Mouse (Mus musculus): ENCODE results near the gene Ccr2. TPM values are rescaled to one million over a fixed set of nuclear protein-coding genes. Genes with fewer than 3 reads are reported as not detected.
"Not testable (repeated sequence)": the region's sequence is repeated elsewhere in the genome, so short reads cannot be mapped to it uniquely, and the experiment has no call there.

The Ccr2 gene
- polyA plus RNA-seq, 1 experiment from 2014 or later, result 0.31 TPM

- not testable (repeated sequence) for H3K4me2 ChIP-seq (replicated peaks); H3K4me1 ChIP-seq (replicated peaks; ENCODE audit: control insufficient read depth, insufficient read depth, low read length); H3K27me3 ChIP-seq (ENCODE audit: control insufficient read depth, insufficient read depth, low read length); DNase-seq (ENCODE audit: low spot score); ATAC-seq (ENCODE audit: low FRiP score); H3K27ac ChIP-seq; H3K9ac ChIP-seq; H3K4me3 ChIP-seq (replicated peaks; ENCODE audit: low read length); H3K36me3 ChIP-seq (replicated peaks; ENCODE audit: control insufficient read depth, insufficient read depth); H3K9me3 ChIP-seq (ENCODE audit: control insufficient read depth, low read length)
- 92% methylated on average over 1 of the region's 1 CpGs for WGBS
Measured at GRCm38 (mm10) chr9:124134919-124135318, 33.2 kb downstream of the Ccr2 start.

DNA sequence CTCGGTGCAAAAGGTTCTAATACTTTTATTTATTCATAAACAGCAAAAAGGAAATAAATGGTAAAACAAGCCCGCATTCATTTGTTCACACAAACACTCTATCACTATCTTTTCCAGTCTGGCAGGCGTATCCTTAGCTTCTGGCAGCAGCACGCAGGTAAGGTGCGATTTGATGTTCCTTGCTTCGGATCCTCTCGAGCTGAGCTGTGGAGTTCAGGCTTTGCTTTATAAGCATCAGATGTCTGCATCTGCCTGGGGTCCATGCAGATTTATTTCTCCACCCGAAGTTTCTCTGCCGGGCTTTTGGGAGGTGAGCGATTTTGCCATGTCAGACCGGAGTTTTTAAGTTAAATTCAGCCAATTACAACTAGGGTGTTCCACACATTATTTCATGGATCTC lies 35.9 kb downstream of the Ccr2 start:
- Histone ChIP-seq H3K36me3 (replicated peaks; ENCODE audit: control insufficient read depth, insufficient read depth) (no peaks in the 10 kb centered on the region), H3K9ac (no peak overlapping the region), H3K4me2 (replicated peaks) (no peak overlapping the region), H3K4me1 (replicated peaks; ENCODE audit: control insufficient read depth, insufficient read depth, low read length) (no peaks in the 10 kb centered on the region), H3K27me3 (ENCODE audit: control insufficient read depth, insufficient read depth, low read length) (no peaks in the 10 kb centered on the region), H3K27ac (no peak overlapping the region), H3K4me3 (replicated peaks; ENCODE audit: low read length) (no peak overlapping the region), H3K9me3 (ENCODE audit: control insufficient read depth, low read length) (no peaks in the 10 kb centered on the region)
- ATAC-seq (ENCODE audit: low FRiP score), result no peak
- no peak for DNase-seq (ENCODE audit: low spot score)
- 86% methylated on average over 11 of the region's 11 CpGs for WGBS

GRCm38 (mm10) chr9:124138055-124138775 lies 36.5 kb downstream of the Ccr2 start:
- Histone ChIP-seq H3K27me3 (ENCODE audit: control insufficient read depth, insufficient read depth, low read length) (no peaks in the 10 kb centered on the region), H3K9ac (no peak overlapping the region), H3K27ac (no peak overlapping the region), H3K4me2 (replicated peaks) (no peak overlapping the region), H3K9me3 (ENCODE audit: control insufficient read depth, low read length) (no peaks in the 10 kb centered on the region), H3K4me3 (replicated peaks; ENCODE audit: low read length) (no peak overlapping the region), H3K4me1 (replicated peaks; ENCODE audit: control insufficient read depth, insufficient read depth, low read length) (no peaks in the 10 kb centered on the region), H3K36me3 (replicated peaks; ENCODE audit: control insufficient read depth, insufficient read depth) (no peaks in the 10 kb centered on the region)
- WGBS, result 75% methylated on average over 4 of the region's 4 CpGs
- ATAC-seq (ENCODE audit: low FRiP score), result no peak
- DNase-seq (ENCODE audit: low spot score), result no peak

GRCm38 (mm10) chr9:124143678-124144077 lies 41.9 kb downstream of the Ccr2 start:
- Histone ChIP-seq H3K4me3 (replicated peaks; ENCODE audit: low read length) (no peak overlapping the region), H3K4me2 (replicated peaks) (no peak overlapping the region), H3K27me3 (ENCODE audit: control insufficient read depth, insufficient read depth, low read length) (no peaks in the 10 kb centered on the region), H3K36me3 (replicated peaks; ENCODE audit: control insufficient read depth, insufficient read depth) (no peaks in the 10 kb centered on the region), H3K9ac (no peak overlapping the region), H3K9me3 (ENCODE audit: control insufficient read depth, low read length) (no peaks in the 10 kb centered on the region), H3K27ac (no peak overlapping the region), H3K4me1 (replicated peaks; ENCODE audit: control insufficient read depth, insufficient read depth, low read length) (no peaks in the 10 kb centered on the region)
- ATAC-seq (ENCODE audit: low FRiP score) (no peak), DNase-seq (ENCODE audit: low spot score) (no peak)
- WGBS, result 90% methylated on average over 1 of the region's 1 CpGs

- no peak for ATAC-seq (ENCODE audit: low FRiP score)
- H3K9ac ChIP-seq, result no peak overlapping the region
- no peak for DNase-seq (ENCODE audit: low spot score)
- H3K36me3 ChIP-seq (replicated peaks; ENCODE audit: control insufficient read depth, insufficient read depth), result no peaks in the 10 kb centered on the region
- H3K4me3 ChIP-seq (replicated peaks; ENCODE audit: low read length), result no peak overlapping the region
- H3K27ac ChIP-seq, result no peak overlapping the region
- no peaks in the 10 kb centered on the region for H3K9me3 ChIP-seq (ENCODE audit: control insufficient read depth, low read length)
- H3K4me2 ChIP-seq (replicated peaks), result no peak overlapping the region
- no peaks in the 10 kb centered on the region for H3K27me3 ChIP-seq (ENCODE audit: control insufficient read depth, insufficient read depth, low read length)
- no peaks in the 10 kb centered on the region for H3K4me1 ChIP-seq (replicated peaks; ENCODE audit: control insufficient read depth, insufficient read depth, low read length)
Measured at GRCm38 (mm10) chr9:124146307-124146706, 44.6 kb downstream of the Ccr2 start.

Other genes starting within 250 kb of the Ccr2 start
- 0.05 and 0.09 TPM in 2 replicates for gene Xcr1, start 239.9 kb upstream of the Ccr2 start, polyA plus RNA-seq (2014; fragmentation: Nextera tagmentation; extraction: Ambion mirVana)
- gene Ccr1, start 133.3 kb upstream of the Ccr2 start, polyA plus RNA-seq (2014; fragmentation: Nextera tagmentation; extraction: Ambion mirVana), result 0.53 and 1.5 TPM in 2 replicates
- not detected in 2 replicates for gene Ccr1l1, start 123.5 kb upstream of the Ccr2 start, polyA plus RNA-seq (2014; fragmentation: Nextera tagmentation; extraction: Ambion mirVana)
- gene Ccr3, start 80.0 kb upstream of the Ccr2 start, polyA plus RNA-seq (2014; fragmentation: Nextera tagmentation; extraction: Ambion mirVana), result not detected in 2 replicates
- 0.93 and 1.5 TPM in 2 replicates for gene Ccr5, start 19.6 kb downstream of the Ccr2 start, polyA plus RNA-seq (2014; fragmentation: Nextera tagmentation; extraction: Ambion mirVana)
- gene 2010315B03Rik, start 210.7 kb downstream of the Ccr2 start, polyA plus RNA-seq (2014; fragmentation: Nextera tagmentation; extraction: Ambion mirVana), result 6.4 and 10.7 TPM in 2 replicates

Data from hindbrain, embryonic 14.5 days (tissue).